Mouse (Mus musculus) adrenal gland, adult 18-20 months (tissue): ENCODE data around the gene Fgfbp3. TPM values are rescaled to one million over a fixed set of nuclear protein-coding genes. Genes with fewer than 3 reads are reported as not detected.
A peak's percentile ranks its signal among the peaks of the same experiment; 100 is the strongest.
"Not testable (repeated sequence)": the region's sequence is repeated elsewhere in the genome, so short reads cannot be mapped to it uniquely, and the experiment has no call there.

ENCODE experiments used
- DNase-seq, 2 experiments: peaks; one replicate each; pipeline ENCODE4 v3.0.0; 2021 to 2022; ENCODE audit warnings: low spot score in 2 of 2
- long read RNA-seq, 2 experiments: library from polyadenylated mRNA; stranded (forward); transcript quantifications; one replicate each; pipeline ENCODE4 v2.0.0; 2021
- total RNA-seq, 2 experiments: library from RNA; stranded (reverse); gene quantifications; 1 replicate in 1 of 2; 2 replicates in 1 of 2; pipeline ENCODE4 v1.2.3; 2021

The Fgfbp3 gene
- 1 to 10 TPM; 2.4 to 3.8 TPM for total RNA-seq
- long read RNA-seq, experiment 1, partial matches to known transcripts, result 0 of 1 reads
- long read RNA-seq, experiment 1, other reads (novel, unspliced or antisense), result 1 of 1 reads
- long read RNA-seq, experiment 2, partial matches to known transcripts, result 22 of 22 reads
- long read RNA-seq, experiment 2, other reads (novel, unspliced or antisense), result 0 of 22 reads

DNA sequence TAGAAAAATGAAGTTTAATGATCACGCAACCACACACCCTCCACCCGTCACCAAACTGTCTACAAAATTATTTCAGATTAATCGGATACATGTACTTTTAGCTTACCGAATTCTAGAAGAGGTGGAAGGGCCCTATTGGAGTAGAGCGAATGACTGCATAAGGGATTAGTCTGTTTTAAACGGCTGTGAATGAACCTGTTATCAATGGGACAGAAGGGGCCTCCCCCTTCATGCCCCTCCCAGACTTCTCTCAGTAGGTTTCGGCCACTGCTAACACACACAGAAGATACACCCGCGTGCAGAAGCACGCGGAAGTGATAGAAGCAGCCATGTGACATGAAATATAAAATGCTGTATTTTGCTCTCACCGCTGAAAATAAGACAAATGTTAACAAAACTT, at the start of gene Fgfbp3:
TSS of gene Fgfbp3 (minus strand) at position 150 of the 400 bp plus-strand sequence.
- DNase-seq, result no peak

DNA sequence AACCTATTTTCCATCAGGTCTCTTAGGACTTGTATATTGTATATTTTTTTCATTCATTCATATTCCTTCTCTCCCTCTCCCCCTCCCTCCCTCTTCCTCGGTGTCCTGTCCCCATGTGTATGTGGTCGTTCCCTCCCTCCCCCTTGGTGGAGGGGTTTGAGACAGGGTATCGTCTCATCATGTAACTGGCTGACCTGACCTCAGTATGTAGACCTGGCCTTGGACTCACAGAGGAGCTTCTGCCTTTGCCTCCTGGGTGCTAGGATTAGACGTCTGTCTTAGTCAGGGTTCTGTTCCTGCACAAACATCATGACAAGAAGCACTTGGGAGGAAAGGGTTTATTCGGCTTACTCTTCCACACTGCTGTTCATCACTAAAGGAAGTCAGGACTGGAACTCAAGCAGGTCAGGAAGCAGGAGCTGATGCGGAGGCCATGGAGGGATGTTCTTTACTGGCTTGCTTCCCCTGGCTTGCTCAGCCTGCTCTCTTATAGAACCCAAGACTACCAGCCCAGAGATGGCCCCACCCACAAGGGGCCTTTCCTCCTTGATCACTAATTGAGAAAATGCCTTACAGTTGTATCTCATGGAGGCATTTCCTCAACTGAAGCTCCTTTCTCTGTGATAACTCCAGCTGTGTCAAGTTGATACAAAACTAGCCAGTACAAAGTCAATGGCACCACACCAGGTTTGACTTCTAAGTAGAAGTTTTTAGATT, 43.3 kb upstream of the Fgfbp3 start:
- DNase-seq, result not testable (repeated sequence)

DNA sequence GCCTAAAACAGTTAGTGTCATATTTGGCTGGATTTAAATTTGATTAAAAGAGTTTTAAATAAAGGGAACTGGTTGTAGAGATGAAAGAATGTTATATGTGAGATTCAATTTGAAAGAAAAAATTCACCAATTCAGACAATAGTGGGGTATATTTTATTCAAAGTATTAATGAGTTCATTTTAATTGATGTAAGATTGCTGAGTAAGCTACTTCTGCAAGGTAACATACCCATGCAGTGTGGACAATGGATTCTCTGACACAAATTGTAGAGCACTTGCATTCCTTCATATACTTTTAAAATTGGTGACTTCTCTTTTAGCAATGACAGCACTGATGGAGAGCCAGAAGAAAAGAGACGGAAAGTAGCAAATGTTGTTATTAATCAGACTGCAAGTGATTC, 41.9 kb upstream of the Fgfbp3 start:
- no peak for DNase-seq

DNA sequence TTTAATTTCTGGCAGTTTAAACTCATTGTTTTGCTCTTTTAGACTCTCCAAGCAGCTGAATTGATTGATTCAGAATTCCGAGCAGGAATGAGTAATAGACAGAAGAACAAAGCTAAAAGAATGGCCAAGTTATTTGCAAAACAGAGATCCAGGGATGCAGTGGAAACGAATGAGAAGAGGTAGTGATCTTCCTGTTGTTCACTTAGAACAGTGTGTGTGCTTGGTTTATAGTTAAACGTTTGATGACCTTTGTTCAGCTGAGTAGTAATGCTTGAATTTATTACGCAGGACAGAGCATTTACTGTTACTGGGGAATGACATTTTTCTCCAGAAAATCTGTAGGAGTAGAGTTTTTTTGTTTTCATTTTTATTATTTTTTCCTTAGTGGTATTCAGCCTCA, 38.9 kb upstream of the Fgfbp3 start:
- DNase-seq, result no peak

DNA sequence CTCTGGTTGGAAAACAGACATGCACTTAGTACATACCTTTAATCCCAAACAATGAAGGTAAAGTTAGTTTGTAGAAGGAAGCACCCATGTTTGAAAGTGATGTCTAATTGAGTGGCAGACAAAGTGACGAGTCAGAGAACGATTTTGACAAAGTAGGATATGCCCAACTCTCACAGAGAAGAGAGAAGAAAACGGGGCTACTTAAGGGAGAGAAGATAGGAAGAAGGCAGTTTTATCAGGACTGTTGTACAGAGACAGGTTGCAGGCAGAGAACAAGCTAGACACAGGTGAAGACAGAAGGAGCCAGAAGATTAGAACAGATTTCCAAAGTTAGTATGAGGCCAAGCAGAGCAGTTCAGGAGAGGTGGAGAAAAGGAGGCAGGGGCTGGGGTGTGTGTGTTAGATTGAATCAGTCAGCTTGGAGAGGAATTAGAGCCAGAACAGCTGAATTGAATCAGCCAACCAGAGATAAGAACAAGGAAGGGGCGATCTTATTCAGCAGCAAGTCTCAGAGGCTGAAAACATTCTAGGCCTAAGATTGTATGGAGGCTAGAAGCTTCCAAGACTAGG, 34.3 kb upstream of the Fgfbp3 start:
- DNase-seq, result no peak

DNA sequence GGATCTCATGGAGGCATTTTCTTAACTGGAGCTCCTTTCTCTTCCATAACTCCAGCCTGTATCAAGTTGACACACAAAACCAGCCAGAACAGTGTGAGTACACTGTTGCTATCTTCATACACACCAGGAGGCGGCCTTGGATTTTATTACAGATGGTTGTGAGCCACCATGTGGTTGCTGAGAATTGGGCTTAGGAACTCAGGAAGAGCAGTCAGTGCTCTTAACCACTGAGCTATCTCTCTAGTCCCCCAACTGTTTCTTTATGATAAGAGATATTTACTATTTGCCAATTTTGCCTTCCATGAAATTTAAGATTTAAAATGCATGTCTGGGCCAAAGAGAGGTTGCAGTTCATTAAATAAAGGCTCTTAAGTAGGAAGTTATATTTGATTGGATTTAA, 20.6 kb upstream of the Fgfbp3 start:
- DNase-seq, result no peak

DNA sequence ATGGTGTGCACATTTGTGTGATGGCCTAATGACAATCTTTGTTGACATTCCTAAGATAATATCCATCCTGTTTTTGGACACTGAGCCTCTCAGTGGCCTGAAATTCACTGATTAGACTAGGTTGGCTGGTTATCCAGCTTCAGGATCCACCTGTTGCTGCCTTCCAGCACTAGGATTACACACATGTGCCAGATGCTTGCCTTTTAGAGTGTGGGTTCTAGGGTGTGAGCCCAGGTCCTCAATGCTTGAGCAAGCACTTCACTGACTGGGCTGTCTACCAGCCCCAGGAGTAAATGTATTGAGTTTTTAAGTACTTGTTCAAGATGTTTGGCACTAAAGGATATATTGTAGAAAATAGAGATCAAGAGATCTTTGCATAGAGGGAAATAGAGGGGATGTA, 18.6 kb upstream of the Fgfbp3 start:
- DNase-seq, result no peak

DNA sequence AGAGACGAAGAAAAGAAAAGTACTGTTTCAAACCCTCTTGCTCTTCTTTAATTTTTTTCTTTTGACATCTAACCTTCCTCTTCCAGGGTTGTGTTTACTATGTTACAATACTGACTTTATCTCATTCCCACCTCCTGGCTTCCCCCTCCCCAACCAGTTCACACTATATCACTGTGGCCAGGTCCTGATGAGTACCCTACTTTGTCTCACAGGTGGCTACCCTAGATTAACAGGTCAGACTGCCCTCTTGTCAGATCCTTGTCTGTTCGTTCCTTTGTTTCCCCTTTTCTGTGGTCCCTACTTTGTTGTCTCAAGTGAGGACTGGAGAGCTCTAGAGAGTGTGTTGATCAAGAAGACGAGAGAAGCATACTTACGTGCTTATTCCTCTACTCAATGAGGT, 16.9 kb upstream of the Fgfbp3 start:
- no peak for DNase-seq

DNA sequence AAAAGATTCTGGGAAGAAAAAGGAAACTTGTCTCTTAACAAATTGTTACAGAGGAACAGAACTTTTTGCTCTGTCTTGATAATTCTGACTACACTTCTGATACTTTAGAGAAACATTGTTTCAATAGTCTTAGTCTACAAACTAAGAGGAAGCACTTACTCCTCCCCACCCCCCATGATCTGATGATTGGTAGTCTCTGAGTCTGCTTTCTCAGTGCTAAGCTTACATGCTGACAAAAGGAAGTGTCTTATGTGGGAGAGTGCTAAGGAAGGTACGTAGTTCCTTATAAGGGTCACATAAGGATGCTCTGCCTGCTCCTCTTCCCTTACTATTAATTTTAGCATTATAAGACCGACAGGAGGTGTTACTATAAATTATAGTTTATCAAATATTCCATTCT, 13.2 kb upstream of the Fgfbp3 start:
- no peak for DNase-seq

DNA sequence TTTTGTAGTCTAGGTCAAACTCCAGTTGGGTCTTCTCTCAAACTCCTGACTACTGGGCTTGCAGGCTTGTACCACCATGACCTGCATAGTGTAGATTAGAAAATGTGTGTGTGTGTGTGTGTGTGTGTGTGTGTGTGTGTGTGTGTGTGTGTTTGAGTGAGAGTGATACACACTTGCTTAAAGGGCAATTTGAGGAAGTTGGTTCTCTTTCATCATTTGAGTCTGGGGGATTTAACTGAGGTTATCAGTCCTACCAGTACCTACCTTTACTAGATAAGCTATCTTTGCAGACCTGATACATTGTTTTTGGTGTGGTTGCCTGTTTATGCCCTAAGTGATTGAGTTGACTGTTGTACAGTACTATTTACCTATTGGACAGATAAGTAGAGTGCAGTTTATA, 12.7 kb upstream of the Fgfbp3 start:
- DNase-seq, result no peak

DNA sequence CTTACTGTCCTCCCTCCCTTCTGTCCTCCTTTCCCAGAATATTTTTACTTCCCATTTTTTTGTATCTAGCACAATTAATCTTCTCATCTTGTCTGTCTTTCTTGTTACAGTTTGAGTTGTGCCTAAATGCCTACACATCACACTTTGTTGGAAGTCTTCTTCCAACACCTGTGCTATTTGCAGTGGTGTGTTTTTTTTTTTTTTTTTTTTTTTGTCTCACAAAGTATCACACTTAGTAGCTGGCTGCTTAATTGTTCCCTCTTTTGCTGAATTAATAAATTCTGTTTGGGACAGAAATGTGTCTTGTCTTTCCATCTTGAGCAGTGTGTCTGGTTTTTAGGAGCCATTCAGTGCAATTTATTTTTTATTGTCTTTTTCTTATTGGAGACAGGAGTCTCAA, 10.4 kb upstream of the Fgfbp3 start:
- no peak for DNase-seq

DNA sequence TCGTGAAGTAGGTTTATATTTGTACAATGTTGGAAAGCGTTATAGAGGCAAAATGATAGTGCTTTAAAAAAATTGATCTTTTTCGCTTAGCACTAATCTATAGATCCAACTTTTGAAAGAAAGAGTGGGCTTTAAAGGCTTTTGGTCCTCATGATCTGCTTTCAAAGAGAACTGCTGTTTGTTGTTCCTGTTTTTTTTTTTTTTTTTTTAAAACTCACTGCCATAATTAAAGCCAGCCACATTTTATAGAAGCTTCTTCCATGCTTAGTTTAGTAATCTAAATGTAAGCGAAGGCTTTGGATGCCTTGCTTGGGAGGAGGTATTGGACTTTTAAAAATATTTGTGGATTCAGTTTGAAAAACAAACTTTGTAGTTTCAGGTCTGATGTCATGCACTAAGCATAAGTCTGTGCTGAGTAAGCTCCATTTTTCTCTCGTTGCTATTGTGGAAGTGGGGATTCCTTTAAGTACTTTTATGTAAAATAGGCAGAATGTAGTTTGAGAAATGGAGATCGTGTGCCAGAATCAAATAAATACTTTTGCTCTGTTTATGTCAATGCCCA, 8.5 kb upstream of the Fgfbp3 start:
- no peak for DNase-seq

DNA sequence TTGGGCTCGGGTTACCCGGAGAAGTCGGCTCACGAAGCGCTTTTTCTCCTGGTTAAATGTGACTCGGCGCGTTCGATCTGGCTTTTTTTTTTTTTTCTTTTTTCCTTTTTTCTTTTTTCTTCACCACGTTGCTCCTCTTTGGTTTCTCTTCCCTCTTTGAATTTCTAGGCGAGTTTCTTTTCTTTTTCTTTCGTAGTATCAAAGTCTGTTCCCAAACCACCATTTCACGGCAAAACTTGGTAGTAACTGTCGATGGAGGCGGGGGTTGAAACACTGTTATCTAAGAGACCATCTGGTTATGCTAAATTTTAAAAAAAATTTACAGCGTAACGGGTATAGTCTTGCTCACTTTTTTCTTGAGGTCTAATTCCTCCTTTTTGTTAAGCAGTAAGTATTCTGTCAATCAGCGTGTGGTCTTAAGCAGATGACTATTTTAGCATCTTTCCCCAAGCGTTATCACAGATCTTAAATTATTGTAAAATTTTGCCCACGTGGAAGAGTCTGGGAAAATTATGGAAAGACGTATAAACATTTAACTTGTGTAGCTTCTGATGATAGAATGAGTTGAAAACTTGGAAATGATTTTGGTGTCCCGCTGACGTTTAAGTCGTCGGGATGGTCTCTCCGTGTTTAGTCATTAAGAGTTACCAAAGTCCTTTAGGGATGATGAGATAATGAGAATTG, 7.3 kb upstream of the Fgfbp3 start:
- no peak for DNase-seq

DNA sequence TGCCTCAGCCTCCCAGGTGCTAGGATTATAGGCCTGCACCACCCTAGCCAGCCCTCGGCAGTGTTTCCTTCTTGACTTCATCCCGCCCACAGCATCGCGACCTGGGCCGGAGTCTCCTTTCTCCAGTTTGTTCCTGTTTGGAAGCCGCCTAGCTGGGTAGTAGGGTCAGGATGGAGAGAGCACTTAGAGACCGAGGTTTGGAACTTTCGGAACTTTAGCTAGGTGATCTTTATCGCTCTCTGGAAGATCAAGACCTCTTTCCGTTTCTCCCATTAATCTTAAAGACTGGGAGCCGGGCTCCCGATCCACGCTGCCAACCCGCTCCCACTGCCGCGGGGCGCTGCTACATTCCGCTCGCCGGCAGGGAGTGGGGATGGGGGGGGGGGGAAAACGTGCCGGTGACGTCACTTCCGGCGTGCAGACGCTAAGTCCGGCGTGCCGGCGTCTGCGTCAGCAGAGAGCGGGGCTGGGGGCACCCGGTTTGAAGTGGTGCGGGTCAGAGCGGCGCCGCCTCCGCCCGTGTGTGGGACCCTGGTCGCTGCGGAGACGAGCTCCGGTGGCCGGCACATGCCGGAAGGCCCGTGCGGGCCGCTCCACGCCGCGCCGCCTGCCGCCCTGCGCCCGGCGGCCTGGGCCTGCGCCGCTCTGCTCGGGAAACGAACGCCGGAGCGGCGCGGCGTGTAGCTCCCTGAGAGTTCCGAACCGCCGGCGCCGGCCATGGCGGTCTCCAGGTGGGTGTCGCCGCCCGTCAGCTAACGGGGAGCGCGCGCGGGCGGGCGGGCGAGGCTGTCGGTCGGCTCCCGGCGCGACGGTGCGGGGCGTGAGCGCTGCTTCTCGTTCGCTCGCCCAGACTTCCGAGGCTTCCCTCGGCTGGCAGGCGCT, 6.5 kb upstream of the Fgfbp3 start, which contains the start of gene Btaf1:
TSS of gene Btaf1 (plus strand) at position 409 of the 882 bp plus-strand sequence.
- peak; percentile 88 to 93 for DNase-seq

DNA sequence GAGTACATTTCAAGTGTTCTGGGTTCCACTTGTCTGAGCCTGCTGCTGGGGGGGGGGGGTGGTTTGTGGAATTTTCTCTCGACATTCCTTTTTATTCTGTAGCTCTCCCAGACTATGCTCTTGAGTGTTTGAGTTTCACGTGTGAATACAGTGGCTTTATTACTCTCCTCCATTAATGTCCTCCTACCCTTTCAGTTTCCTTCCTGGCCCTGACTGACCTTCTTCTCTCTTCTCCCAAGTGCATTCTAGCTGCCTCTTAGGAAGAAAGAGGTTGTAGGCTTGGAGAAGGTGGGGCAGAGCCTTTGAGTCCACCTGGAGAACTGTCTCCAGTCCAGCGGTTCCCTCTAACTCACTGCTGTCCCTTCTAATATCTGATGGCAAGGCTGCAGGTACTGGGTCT, 3.5 kb upstream of the Fgfbp3 start:
- DNase-seq, result no peak

DNA sequence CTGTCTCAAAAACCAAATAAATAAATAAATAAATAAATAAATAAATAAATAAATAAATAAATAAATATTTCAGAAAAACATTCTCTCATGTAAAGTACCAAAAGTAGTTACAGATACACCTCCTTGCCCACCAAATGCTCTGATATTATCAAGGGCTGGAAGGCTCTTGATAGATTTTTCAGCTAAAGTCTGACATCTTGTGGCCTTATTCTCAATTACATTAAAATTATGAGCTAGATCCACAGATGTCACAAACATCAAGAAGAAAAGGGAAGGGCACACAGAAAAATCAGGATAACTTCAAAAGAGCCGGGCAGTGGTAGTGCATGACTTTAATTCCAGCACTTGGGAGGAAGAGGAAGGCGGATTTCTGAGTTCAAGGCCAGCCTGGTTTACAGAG, 2.6 kb upstream of the Fgfbp3 start:
- DNase-seq, result no peak

DNA sequence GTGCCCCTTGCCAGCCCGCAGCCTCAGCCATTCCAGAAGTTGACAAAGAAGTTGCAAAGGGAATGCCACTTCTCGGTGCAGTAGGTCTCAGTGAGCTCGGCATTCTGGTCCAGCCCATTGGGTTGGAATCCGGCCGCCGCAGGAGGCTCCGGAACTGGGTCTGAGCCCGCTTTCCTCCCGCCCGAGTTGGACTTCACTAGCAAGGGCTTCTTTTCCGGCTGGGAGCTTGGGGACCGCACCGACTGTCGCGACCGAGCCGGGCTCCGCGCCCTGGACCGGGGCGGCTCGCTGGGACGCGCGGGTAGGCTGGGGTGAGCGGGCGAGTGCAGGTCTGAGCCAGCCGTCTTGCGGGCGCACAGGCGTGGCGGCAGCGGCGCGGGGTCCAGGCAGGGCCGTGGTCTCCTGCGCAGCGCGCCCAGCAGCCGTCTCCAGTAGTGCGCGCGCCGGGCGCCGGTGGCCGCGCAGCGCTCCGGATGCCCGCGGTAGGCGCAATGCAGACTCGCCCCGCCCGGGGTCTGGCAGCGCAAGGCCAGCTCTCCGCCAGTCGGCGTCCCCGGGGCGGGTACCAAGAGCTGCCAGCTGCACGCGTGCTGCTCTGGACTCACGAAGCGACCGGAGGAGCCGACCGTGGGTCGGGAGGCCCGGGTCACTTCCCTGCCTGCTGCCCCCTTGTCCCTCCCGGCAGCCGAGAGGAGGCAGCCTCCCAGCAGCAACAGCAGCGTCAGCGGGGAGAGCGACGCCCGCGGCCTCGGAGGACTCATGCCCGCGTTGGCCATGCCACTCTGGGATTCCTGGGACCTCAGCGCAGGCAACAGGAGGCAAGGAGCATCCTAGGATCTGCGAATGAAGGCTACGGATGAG, 744 bp downstream of the Fgfbp3 start:
- DNase-seq, result peak; percentile 84 to 85

DNA sequence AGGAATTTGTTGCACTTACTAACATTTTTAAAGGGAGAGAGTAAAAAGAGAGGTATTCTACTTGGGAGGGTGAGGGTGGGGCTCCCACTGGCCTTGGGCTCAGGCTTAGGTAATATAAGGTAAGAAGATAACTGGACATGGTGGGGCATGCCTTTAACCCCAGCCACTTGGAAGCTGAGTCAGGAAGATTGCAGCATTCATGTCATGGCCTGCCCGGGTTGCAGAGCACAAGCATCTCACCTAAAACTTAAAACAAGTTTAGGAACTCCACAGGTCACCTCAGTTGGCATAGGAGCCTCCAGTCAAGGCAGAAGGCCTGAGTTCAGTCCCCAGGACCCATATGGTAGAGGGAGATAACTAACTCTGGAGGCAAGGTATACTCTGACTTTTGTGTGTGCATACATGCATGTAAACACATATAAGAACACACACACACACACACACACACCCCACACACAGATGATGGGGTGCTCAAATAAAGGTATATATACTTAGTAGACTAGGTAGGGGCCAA, 2.5 kb downstream of the Fgfbp3 start:
- no peak for DNase-seq

DNA sequence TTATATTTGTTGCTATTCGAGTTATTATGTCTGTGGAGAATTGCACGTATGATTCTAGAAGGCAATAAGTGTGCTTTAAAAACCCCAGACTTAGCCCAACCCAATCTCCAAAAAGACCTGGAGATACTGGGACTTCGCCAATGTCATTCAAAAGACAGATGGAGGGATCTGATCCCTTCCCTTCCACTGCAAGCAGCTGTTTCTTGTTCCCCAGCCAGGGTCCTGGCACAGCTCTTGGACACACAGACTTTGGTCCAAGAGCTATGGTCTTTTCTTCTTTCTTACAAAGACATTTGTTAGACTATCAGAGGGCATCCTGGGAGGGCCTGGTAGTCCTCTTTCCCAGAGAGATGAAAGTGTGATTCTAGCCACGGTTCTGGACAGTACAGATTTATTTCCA, 3.2 kb downstream of the Fgfbp3 start:
- no peak for DNase-seq

DNA sequence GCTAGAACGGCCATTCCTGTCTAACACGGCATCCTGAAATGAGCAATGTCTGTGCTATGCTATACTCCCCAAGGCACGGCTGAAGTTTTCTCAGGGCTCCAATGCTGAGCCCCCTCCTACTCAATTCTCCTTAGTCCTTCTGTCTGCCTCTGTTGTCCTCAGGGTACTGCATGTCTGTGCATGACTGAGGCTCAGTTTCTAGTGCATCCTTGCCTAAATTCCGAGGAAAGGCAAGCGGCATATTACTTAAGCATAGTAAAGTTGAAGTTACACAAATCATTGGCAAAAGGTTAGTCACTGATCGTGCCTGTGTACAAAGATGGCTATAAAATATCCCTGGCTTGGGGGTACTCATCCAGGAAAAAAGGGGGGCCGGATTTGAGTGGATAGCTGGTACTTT, 6.4 kb downstream of the Fgfbp3 start:
- no peak for DNase-seq
